Comparison of ENCODE assay signal across 16 mouse cellular contexts in the genomic region with DNA sequence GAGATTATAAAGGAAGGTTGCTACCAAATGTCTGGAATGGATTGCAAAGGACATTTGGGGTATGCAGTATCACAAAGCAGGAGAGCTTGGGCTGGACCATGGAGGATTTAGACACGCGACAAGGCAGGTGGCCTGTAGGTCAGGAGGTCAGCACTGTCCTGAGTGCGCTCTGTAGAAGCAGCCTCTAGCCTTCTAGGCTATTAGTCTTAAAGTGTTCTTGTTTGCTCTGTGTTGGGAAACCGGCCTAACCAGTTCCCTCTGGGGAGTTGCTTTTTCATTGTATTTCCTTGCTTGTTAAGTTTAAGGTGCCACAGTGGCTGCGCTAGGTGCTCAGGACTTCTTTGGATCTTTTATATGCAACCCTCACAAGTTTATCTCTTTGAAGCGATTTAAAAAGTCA. TPM values are rescaled to one million over a fixed set of nuclear protein-coding genes. Genes with fewer than 3 reads are reported as not detected.
DNase-seq lines count a peak whose midpoint lies in the region; ATAC-seq and TF ChIP-seq lines count a peak whose summit lies in the region.
"Had no signal": no experiment of that assay in that cellular context is flagged by ENCODE, and none has a peak within 500 bp of the region (broad histone marks: within the 10 kb centered on the region; RNA-seq: fewer than 3 reads in every experiment).

No protein-coding gene starts in this region.

- H3K9me3 ChIP-seq in lung, embryonic 14.5 days (ENCODE audit: low read depth, low read length) = no peaks in the 10 kb centered on the region
- H3K9me3 ChIP-seq in stomach, embryonic 14.5 days (ENCODE audit: control insufficient read depth, low read depth, low read length) = no peaks in the 10 kb centered on the region
- H3K9me3 ChIP-seq: hindbrain, embryonic 12.5 days; limb, embryonic 13.5 days; midbrain, embryonic 13.5 days had no signal

- H3K4me2 ChIP-seq in lung, embryonic 14.5 days = no peak overlapping the region
- no peak overlapping the region for H3K4me2 ChIP-seq in stomach, embryonic 14.5 days (replicated peaks; ENCODE audit: low read depth, low read length)
- H3K4me2 ChIP-seq: hindbrain, embryonic 12.5 days; limb, embryonic 13.5 days; midbrain, embryonic 13.5 days had no signal

- ATAC-seq in lung, embryonic 14.5 days (ENCODE audit: insufficient read depth) = peak; percentile 66; the same call in 1 of the 2 replicates
- peak; percentile 76; the same call in 1 of the 2 replicates for ATAC-seq in stomach, embryonic 14.5 days (ENCODE audit: insufficient number of reproducible peaks, insufficient read depth, low FRiP score, low read depth)
- ATAC-seq: midbrain, embryonic 13.5 days had no signal

- no peak for TF ChIP-seq CTCF in lung, embryonic 14.5 days (IDR thresholded peaks at IDR 0.05; ENCODE audit: low read depth)

- intact Hi-C loops in left cerebral cortex, postnatal 4 days (cut with DNase I) = no loop called here
- intact Hi-C loops in gastrocnemius, postnatal 14 days (cut with DNase I; ENCODE audit: low total_unique reads) = no loop called here

- WGBS in lung, embryonic 14.5 days = 54% methylated on average over 6 of the region's 6 CpGs
- WGBS in stomach, embryonic 14.5 days = 52% methylated on average over 6 of the region's 6 CpGs

- no peak overlapping the region for H3K27ac ChIP-seq in lung, embryonic 14.5 days (ENCODE audit: low read depth)
- peak overlapping the region; percentile 55; the same call in 1 of the 2 replicates for H3K27ac ChIP-seq in stomach, embryonic 14.5 days (ENCODE audit: low read length)
- H3K27ac ChIP-seq: hindbrain, embryonic 12.5 days; left cerebral cortex, adult 2 months; limb, embryonic 13.5 days; midbrain, embryonic 13.5 days had no signal

- DNase-seq in embryo, embryonic 10 days (ENCODE audit: low spot score) = peak; percentile 34
- no peak for DNase-seq in embryo, embryonic 11 days
- DNase-seq in kidney, adult 9 months = peak; percentile 46
- DNase-seq in lung, embryonic 14.5 days = peak; percentile 40
- no peak for DNase-seq in left cerebral cortex, postnatal 4 days
- no peak for DNase-seq in heart, adult 18-20 months
- no peak for DNase-seq in gastrocnemius, postnatal 14 days
- DNase-seq: cerebellum, adult 2 months; gastrocnemius, postnatal 36 days had no signal

- no peak overlapping the region for H3K9ac ChIP-seq in lung, embryonic 14.5 days
- H3K9ac ChIP-seq in stomach, embryonic 14.5 days (replicated peaks; ENCODE audit: low read depth, low read length) = no peak overlapping the region
- H3K9ac ChIP-seq: hindbrain, embryonic 12.5 days; limb, embryonic 13.5 days; midbrain, embryonic 13.5 days had no signal

- no peak overlapping the region for H3K4me3 ChIP-seq in lung, embryonic 14.5 days (ENCODE audit: low read depth, low read length)
- H3K4me3 ChIP-seq in stomach, embryonic 14.5 days (ENCODE audit: low read depth, low read length) = no peak overlapping the region
- H3K4me3 ChIP-seq: erythroblast, embryonic 14.5 days; hindbrain, embryonic 12.5 days; left cerebral cortex, adult 2 months; limb, embryonic 13.5 days; midbrain, embryonic 13.5 days had no signal

- no peaks in the 10 kb centered on the region for H3K27me3 ChIP-seq in lung, embryonic 14.5 days (ENCODE audit: insufficient read depth, low read length)
- no peaks in the 10 kb centered on the region for H3K27me3 ChIP-seq in stomach, embryonic 14.5 days (ENCODE audit: control insufficient read depth, insufficient read depth, low read length)
- H3K27me3 ChIP-seq: CH12.LX; hindbrain, embryonic 12.5 days; midbrain, embryonic 13.5 days had no signal

- H3K36me3 ChIP-seq in lung, embryonic 14.5 days (ENCODE audit: insufficient read depth) = peaks cover 12% of the 10 kb centered on the region; the same call in 1 of the 2 replicates
- H3K36me3 ChIP-seq in stomach, embryonic 14.5 days (ENCODE audit: control insufficient read depth, insufficient read depth, low read length) = no peaks in the 10 kb centered on the region; the same call in 1 of the 2 replicates

- no peaks in the 10 kb centered on the region for H3K4me1 ChIP-seq in lung, embryonic 14.5 days (ENCODE audit: insufficient read depth)
- no peaks in the 10 kb centered on the region for H3K4me1 ChIP-seq in stomach, embryonic 14.5 days (ENCODE audit: control insufficient read depth, insufficient read depth, low read length)
- H3K4me1 ChIP-seq: hindbrain, embryonic 12.5 days; limb, embryonic 13.5 days had no signal

RNA-seq across cellular contexts. Expression of a gene that starts 34.5 kb away (rescaled TPM):
- 4.2 and 4.8 TPM in 2 replicates for polyA plus RNA-seq in lung, embryonic 14.5 days (2014; fragmentation: Nextera tagmentation; extraction: Ambion mirVana)
- 9.6 and 14.5 TPM in 2 replicates for polyA plus RNA-seq in stomach, embryonic 14.5 days (2014; fragmentation: Nextera tagmentation; extraction: Ambion mirVana)
- 10 to 100 TPM; 91.0 to 98.1 TPM for total RNA-seq in left cerebral cortex, postnatal 4 days (2021)
- total RNA-seq in heart, adult 18-20 months (2021) = 1 to 10 TPM; 2.1 to 2.8 TPM
- 1 to 10 TPM; 1.7 to 2.3 TPM for total RNA-seq in gastrocnemius, postnatal 14 days (2021)
- polyA plus RNA-seq: erythroblast, embryonic 14.5 days had no signal

Comparison
In these comparisons a context has a peak if more than half of its experiments do, and no peak if none do; other contexts are left out.
1. DNase-seq: peak in embryo, embryonic 10 days (single experiment), kidney, adult 9 months (single experiment) and lung, embryonic 14.5 days (single experiment); none in embryo, embryonic 11 days (single experiment), left cerebral cortex, postnatal 4 days (single experiment), heart, adult 18-20 months (0 of 2) and gastrocnemius, postnatal 14 days (single experiment).
2. RNA of a gene that starts 34.5 kb away (total RNA-seq): 91.0 to 98.1 TPM in left cerebral cortex, postnatal 4 days; 2.1 to 2.8 TPM in heart, adult 18-20 months and 1.7 to 2.3 TPM in gastrocnemius, postnatal 14 days; every median in the first group is over 10 times any median in the second.